Mouse (Mus musculus): ENCODE measurements around the gene Oip5.
"Not testable (repeated sequence)": the region's sequence is repeated elsewhere in the genome, so short reads cannot be mapped to it uniquely, and the experiment has no call there.

The Oip5 gene

GRCm38 (mm10) chr2:119618199-119618982 is at the start of gene Oip5, which contains the start of gene Nusap1:
TSS of gene Oip5 (minus strand) at chr2:119618469.
TSS of gene Nusap1 (plus strand) at chr2:119618298.
- DNase-seq: peak; percentile 95

- not testable (repeated sequence) for DNase-seq
Measured at GRCm38 (mm10) chr2:119665744-119666143, 47.5 kb upstream of the Oip5 start.

GRCm38 (mm10) chr2:119662220-119663182 is 44.2 kb upstream of the Oip5 start, which contains the start of gene Ndufaf1:
TSS of gene Ndufaf1 (minus strand) at chr2:119662827.
- DNase-seq: peak; percentile 89

- DNase-seq: no peak
Measured at GRCm38 (mm10) chr2:119644254-119644653, 26.0 kb upstream of the Oip5 start.

GRCm38 (mm10) chr2:119641214-119641912 is 23.1 kb upstream of the Oip5 start:
- DNase-seq: no peak

- DNase-seq: no peak
Measured at GRCm38 (mm10) chr2:119636781-119637180, 18.5 kb upstream of the Oip5 start.

GRCm38 (mm10) chr2:119621302-119621701 is 3.0 kb upstream of the Oip5 start:
- DNase-seq: no peak

GRCm38 (mm10) chr2:119619002-119619401 is 733 bp upstream of the Oip5 start:
- not testable (repeated sequence) for DNase-seq

- DNase-seq: no peak
Measured at GRCm38 (mm10) chr2:119617841-119618198, 449 bp downstream of the Oip5 start.

GRCm38 (mm10) chr2:119607023-119607422 is 11.2 kb downstream of the Oip5 start:
- DNase-seq: no peak

- no peak for DNase-seq
Measured at GRCm38 (mm10) chr2:119605361-119605973, 12.8 kb downstream of the Oip5 start.

- DNase-seq: no peak
Measured at GRCm38 (mm10) chr2:119603909-119604308, 14.4 kb downstream of the Oip5 start.

- DNase-seq: no peak
Measured at GRCm38 (mm10) chr2:119602488-119602887, 15.8 kb downstream of the Oip5 start.

- not testable (repeated sequence) for DNase-seq
Measured at GRCm38 (mm10) chr2:119601575-119601974, 16.7 kb downstream of the Oip5 start.

GRCm38 (mm10) chr2:119601027-119601426 is 17.2 kb downstream of the Oip5 start:
- DNase-seq: no peak

GRCm38 (mm10) chr2:119596781-119597330 is 21.4 kb downstream of the Oip5 start:
- DNase-seq: peak; percentile 59

- DNase-seq: no peak
Measured at GRCm38 (mm10) chr2:119595308-119595707, 23.0 kb downstream of the Oip5 start.

GRCm38 (mm10) chr2:119594113-119594981 is 23.9 kb downstream of the Oip5 start:
- peak; percentile 98 for DNase-seq

GRCm38 (mm10) chr2:119593765-119594112 is 24.5 kb downstream of the Oip5 start:
- DNase-seq: no peak

GRCm38 (mm10) chr2:119591247-119591646 is 27.0 kb downstream of the Oip5 start:
- no peak for DNase-seq

- peak; percentile 46 for DNase-seq
Measured at GRCm38 (mm10) chr2:119587383-119587782, 30.9 kb downstream of the Oip5 start.
